Mouse (Mus musculus) neural tube, embryonic 15.5 days (tissue): ENCODE measurements around the gene Pomt2. TPM values are rescaled to one million over a fixed set of nuclear protein-coding genes. Genes with fewer than 3 reads are reported as not detected.

Source experiments
- ATAC-seq: fragments of 200-750 bp; cut with Nextera tagmentation; 2 replicates; pipeline ENCODE4 v1.8.0; 2017; ENCODE audit warnings: mild to moderate bottlenecking, moderate TSS enrichment, moderate library complexity; ENCODE audit not compliant: low FRiP score
- H3K27ac ChIP-seq: fragments of 300-500 bp; sonication (generic); replicated peaks from 2 replicates; pipeline ENCODE4 v1.5.1; 2015; ENCODE audit warnings: mild to moderate bottlenecking, inconsistent platforms
- H3K27me3 ChIP-seq: fragments of 300-500 bp; sonication (generic); replicated peaks from 2 replicates; pipeline ENCODE4 v1.6.1; 2015; ENCODE audit warnings: inconsistent platforms
- H3K36me3 ChIP-seq: fragments of 300-500 bp; sonication (generic); 2 replicates; pipeline ENCODE4 v1.6.1; 2015; ENCODE audit warnings: inconsistent platforms
- H3K4me1 ChIP-seq: fragments of 300-500 bp; sonication (generic); 2 replicates; pipeline ENCODE4 v1.6.1; 2015; ENCODE audit warnings: inconsistent platforms
- H3K4me2 ChIP-seq: fragments of 300-500 bp; sonication (generic); 2 replicates; pipeline ENCODE4 v1.6.1; 2015; ENCODE audit warnings: inconsistent platforms, mild to moderate bottlenecking, moderate library complexity
- H3K4me3 ChIP-seq: fragments of 300-500 bp; sonication (generic); replicated peaks from 2 replicates; pipeline ENCODE4 v1.5.1; 2015; ENCODE audit warnings: mild to moderate bottlenecking, inconsistent platforms
- H3K9ac ChIP-seq: fragments of 300-500 bp; sonication (generic); replicated peaks from 2 replicates; pipeline ENCODE4 v1.6.1; 2015; ENCODE audit warnings: mild to moderate bottlenecking, inconsistent platforms
- H3K9me3 ChIP-seq: fragments of 300-500 bp; sonication (generic); replicated peaks from 2 replicates; pipeline ENCODE4 v1.6.1; 2016; ENCODE audit warnings: inconsistent platforms
- WGBS: fragments of 180-500 bp; shearing (Covaris S2); methylation state at CpG from one replicate; pipeline ENCODE4 v1.1.7; 2015; ENCODE audit warnings: mixed read lengths; 5-methylcytosine and 5-hydroxymethylcytosine counted together
- polyA plus RNA-seq: library from polyadenylated mRNA; unstranded; fragments of >200 nt; fragmentation: Nextera tagmentation; extraction: Ambion mirVana; gene quantifications from 2 replicates; pipeline ENCODE4 v1.2.1, GENCODE M21; 2015

Pomt2 gene
- polyA plus RNA-seq, 1 experiment from 2014 or later = 13.8 TPM

- Histone ChIP-seq H3K4me2 (peak overlapping the region; percentile 74), H3K27ac (peak overlapping the region; percentile 100), H3K27me3 (no peaks in the 10 kb centered on the region), H3K9ac (peak overlapping the region; percentile 78), H3K4me1 (peaks cover 26% of the 10 kb centered on the region), H3K4me3 (peak overlapping the region; percentile 100), H3K36me3 (peaks cover 8% of the 10 kb centered on the region; the same call in 1 of the 2 replicates), H3K9me3 (no peaks in the 10 kb centered on the region)
- ATAC-seq = no peak
- WGBS = 18% methylated on average over 15 of the region's 15 CpGs
These were observed 368 bp upstream of the Pomt2 start for GRCm38 (mm10) chr12:87148136-87148535.

DNA sequence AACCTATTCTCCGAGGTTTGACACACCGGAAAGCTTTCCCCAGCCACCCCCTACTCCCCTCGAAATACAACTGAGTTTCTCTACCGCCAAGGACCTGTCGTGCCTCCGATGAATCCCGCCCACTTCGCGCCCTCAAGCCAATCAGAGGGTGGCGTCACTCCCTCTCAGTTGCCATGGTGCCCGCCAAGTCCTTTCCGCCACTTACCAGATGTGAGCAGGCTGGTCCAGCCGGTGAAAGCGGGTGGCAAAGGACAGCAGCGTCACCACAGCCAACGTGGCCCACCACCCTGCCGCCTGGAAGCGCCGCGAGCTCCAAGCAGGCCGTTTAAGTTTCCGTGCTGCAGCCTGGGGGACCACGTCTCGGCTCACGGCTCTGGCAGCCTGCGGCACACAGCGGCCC is 802 bp downstream of the Pomt2 start, which contains the start of gene Gstz1:
TSS of gene Gstz1 (plus strand) at position 200 of the 400 bp plus-strand sequence.
- H3K27me3 ChIP-seq = no peaks in the 10 kb centered on the region
- peak within 1 kb of the TSS; percentile 100 for H3K4me3 ChIP-seq
- peak; percentile 92 for ATAC-seq
- H3K36me3 ChIP-seq = peaks cover 8% of the 10 kb centered on the region; the same call in 1 of the 2 replicates
- H3K9me3 ChIP-seq = no peaks in the 10 kb centered on the region
- H3K9ac ChIP-seq = peak within 1 kb of the TSS; percentile 78
- under 1% methylated on average over 27 of the region's 27 CpGs for WGBS
- H3K4me1 ChIP-seq = peaks cover 26% of the 10 kb centered on the region
- H3K4me2 ChIP-seq = peak within 1 kb of the TSS; percentile 74
- H3K27ac ChIP-seq = peak within 1 kb of the TSS; percentile 100

DNA sequence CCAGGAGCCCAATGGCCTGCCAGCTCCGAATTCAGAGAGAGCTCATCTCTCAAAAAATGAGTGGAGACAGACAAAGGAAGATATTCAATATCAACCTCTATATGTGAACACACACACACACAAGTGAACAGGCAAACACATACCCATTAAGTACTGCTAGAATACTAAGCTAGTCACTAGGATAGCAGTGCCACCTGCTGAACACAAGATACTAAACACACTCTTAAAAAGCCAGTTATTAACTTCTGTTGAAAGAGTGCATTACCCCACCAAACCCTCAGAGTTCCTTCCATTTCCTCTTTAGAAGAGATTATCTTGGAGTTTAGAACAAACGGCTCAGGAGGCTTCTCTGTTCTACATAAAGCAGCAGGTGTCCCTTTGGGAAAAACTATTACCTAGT is 5.6 kb downstream of the Pomt2 start:
- WGBS = 70% methylated on average over 2 of the region's 2 CpGs

DNA sequence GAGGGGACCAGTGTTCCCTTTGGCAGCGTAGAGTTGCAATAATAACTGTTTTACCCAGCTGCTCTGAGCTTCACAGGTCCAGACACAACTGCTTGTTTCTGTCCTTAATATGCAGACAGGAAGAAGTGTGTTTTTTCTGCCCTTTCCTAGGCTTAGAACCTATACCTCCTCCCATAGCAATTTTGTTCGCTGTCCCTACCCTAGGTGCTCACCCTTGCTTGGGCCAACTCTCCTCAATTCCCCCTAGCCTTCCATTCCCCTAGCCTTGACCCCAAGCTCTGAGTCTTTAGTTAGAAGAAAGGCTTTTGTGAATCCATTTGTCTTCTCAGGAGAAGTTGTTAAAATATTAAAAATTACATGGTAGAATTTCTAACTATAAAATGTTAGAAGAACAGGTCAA is 9.0 kb downstream of the Pomt2 start:
- Histone ChIP-seq H3K36me3 (peaks cover 13% of the 10 kb centered on the region), H3K4me1 (no peaks in the 10 kb centered on the region), H3K27ac (no peak overlapping the region), H3K4me3 (no peak overlapping the region), H3K9me3 (no peaks in the 10 kb centered on the region), H3K27me3 (no peaks in the 10 kb centered on the region), H3K4me2 (no peak overlapping the region), H3K9ac (no peak overlapping the region)
- no peak for ATAC-seq
- 48% methylated on average over 2 of the region's 2 CpGs for WGBS

More for the DNA sequence above, 5.6 kb downstream of the Pomt2 start:
- Histone ChIP-seq H3K36me3 (0 out of 2 replicates have a peak, but pooled peaks cover 4% of the 10 kb centered on the region), H3K27ac (no peak overlapping the region), H3K4me2 (no peak overlapping the region), H3K9ac (no peak overlapping the region), H3K27me3 (no peaks in the 10 kb centered on the region), H3K4me3 (no peak overlapping the region), H3K9me3 (no peaks in the 10 kb centered on the region), H3K4me1 (peaks cover 19% of the 10 kb centered on the region)
- no peak for ATAC-seq

GRCm38 (mm10) chr12:87138342-87138701 is 9.4 kb downstream of the Pomt2 start:
- no peaks in the 10 kb centered on the region for H3K9me3 ChIP-seq
- H3K9ac ChIP-seq = no peak overlapping the region
- WGBS = 26% methylated on average over 2 of the region's 2 CpGs
- no peak overlapping the region for H3K4me3 ChIP-seq
- no peak for ATAC-seq
- peaks cover 18% of the 10 kb centered on the region for H3K36me3 ChIP-seq
- no peak overlapping the region for H3K4me2 ChIP-seq
- H3K4me1 ChIP-seq = no peaks in the 10 kb centered on the region
- no peak overlapping the region for H3K27ac ChIP-seq
- H3K27me3 ChIP-seq = no peaks in the 10 kb centered on the region

DNA sequence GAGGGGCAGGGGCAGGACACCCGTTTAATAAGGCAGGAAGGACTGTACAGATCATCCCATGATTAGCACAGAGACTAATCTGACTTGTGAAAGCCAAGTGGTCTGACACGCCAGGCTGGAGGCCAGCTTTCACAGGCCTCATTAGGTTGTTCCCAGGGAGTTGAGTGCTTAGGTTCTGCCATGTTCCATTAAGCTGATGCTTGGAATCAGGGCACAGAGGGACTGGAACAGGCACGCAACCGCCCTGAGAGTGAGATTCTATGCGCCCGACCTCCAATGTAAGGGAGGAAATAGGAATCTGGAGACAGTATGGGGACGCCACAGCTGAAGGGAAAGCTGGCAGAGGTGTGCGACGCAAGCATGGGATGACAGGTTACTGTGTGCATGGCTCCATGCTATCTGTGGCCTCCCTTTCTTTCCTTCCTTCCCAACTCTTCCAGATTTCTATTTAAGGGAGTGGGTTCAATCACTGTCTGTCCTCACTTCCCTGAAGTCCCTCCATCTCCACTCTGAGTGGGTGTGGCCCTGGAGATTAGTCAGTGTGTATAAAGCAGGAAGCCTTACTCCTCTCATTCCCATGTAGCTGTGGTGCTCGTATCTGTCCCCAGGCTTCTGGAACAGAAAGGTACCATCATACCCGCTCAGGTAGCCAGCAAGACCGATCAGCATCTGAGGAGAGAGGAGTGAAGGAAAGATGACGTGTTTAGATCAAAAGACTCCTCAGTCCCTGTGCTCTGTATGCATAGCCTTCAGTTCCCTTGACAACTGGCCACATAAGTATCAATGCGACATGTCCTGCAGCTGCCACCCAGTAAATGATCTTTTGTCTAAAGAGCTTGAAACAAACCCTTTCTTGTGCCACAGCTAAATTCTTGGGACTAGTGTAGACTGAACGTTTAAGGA is 10.1 kb downstream of the Pomt2 start:
- H3K27ac ChIP-seq = no peak overlapping the region
- no peak overlapping the region for H3K4me3 ChIP-seq
- no peak overlapping the region for H3K9ac ChIP-seq
- H3K27me3 ChIP-seq = no peaks in the 10 kb centered on the region
- no peaks in the 10 kb centered on the region for H3K9me3 ChIP-seq
- no peak overlapping the region for H3K4me2 ChIP-seq
- no peak for ATAC-seq
- H3K4me1 ChIP-seq = no peaks in the 10 kb centered on the region
- 67% methylated on average over 15 of the region's 15 CpGs for WGBS
- peaks cover 23% of the 10 kb centered on the region for H3K36me3 ChIP-seq

DNA sequence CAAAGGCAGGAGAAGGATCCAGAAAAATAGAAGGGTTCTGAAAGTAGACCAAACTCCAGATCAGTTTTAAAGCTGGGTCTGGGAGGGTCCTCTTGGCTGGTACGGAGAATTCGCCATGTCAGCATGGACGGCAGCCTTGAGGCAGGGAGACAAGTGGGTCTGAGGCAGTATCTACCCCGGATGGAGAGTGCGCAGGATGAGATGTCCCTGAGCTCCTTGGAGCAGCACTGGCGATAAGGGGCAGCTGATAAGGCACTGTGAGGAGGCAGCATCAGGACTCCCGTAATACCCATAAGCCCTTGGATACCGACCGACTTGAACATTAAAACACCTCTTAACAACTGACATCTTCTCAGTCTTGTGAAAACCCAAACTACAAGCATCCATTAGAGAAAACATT is 15.0 kb downstream of the Pomt2 start:
- Histone ChIP-seq H3K4me3 (no peak overlapping the region), H3K27ac (no peak overlapping the region), H3K27me3 (no peaks in the 10 kb centered on the region), H3K9ac (no peak overlapping the region), H3K36me3 (peaks cover 44% of the 10 kb centered on the region), H3K4me2 (no peak overlapping the region), H3K9me3 (no peaks in the 10 kb centered on the region), H3K4me1 (no peaks in the 10 kb centered on the region)
- ATAC-seq = no peak
- WGBS = 95% methylated on average over 9 of the region's 9 CpGs

GRCm38 (mm10) chr12:87132210-87132609 is 15.6 kb downstream of the Pomt2 start:
- ATAC-seq = no peak
- Histone ChIP-seq H3K9ac (no peak overlapping the region), H3K4me1 (no peaks in the 10 kb centered on the region), H3K4me3 (no peak overlapping the region), H3K27me3 (no peaks in the 10 kb centered on the region), H3K36me3 (peaks cover 44% of the 10 kb centered on the region), H3K4me2 (no peak overlapping the region), H3K27ac (no peak overlapping the region), H3K9me3 (no peaks in the 10 kb centered on the region)
- 95% methylated on average over 6 of the region's 6 CpGs for WGBS

DNA sequence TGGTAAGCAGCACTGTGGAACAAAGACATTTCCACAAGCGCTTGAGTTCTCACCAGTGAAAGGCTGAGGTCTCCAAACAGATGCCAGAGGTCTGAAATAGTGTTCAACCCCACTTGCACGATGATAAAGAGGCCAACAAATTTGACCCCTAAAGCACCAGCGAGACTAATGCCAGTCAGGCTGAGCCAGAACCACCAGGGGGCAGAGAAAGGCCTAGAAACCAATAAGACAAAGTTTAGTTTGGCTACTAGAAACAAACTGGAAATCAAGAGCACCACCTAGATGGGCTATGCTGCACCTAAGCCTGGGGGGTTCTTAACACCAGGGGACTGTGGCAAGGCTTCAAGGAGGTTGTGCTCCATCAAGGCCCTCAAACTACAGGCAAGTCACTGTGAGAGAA is 16.1 kb downstream of the Pomt2 start:
- Histone ChIP-seq H3K4me3 (no peak overlapping the region), H3K4me1 (no peaks in the 10 kb centered on the region), H3K36me3 (peaks cover 44% of the 10 kb centered on the region), H3K9ac (no peak overlapping the region), H3K27ac (no peak overlapping the region), H3K4me2 (no peak overlapping the region), H3K27me3 (no peaks in the 10 kb centered on the region), H3K9me3 (no peaks in the 10 kb centered on the region)
- no peak for ATAC-seq
- WGBS = 66% methylated on average over 3 of the region's 3 CpGs

DNA sequence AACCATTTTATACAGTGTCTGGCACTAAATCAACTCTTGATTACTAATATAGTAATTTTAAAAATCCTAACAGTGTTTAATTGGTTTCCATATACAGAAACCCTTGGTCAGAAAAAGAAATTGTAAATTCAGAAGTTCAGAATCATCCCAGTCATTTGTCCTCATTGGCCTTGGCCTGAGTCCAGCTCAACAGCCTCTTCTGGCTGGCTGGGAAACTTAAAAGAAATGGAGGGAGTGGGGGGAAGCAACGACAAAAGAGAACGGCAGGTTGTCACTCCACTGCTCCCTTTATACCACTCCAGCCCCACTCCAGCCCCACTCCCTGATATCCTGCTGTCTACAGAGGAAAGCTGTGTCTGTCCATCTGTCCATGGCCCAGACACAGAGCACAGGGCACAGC is 16.6 kb downstream of the Pomt2 start:
- Histone ChIP-seq H3K4me3 (no peak overlapping the region), H3K9ac (no peak overlapping the region), H3K27ac (no peak overlapping the region), H3K9me3 (no peaks in the 10 kb centered on the region), H3K4me1 (no peaks in the 10 kb centered on the region), H3K36me3 (peaks cover 44% of the 10 kb centered on the region), H3K4me2 (no peak overlapping the region), H3K27me3 (no peaks in the 10 kb centered on the region)
- no peak for ATAC-seq
- WGBS = 56% methylated on average over 2 of the region's 2 CpGs

- ATAC-seq = no peak
- H3K9me3 ChIP-seq = no peaks in the 10 kb centered on the region
- no peaks in the 10 kb centered on the region for H3K27me3 ChIP-seq
- H3K27ac ChIP-seq = no peak overlapping the region
- H3K4me2 ChIP-seq = no peak overlapping the region
- no peak overlapping the region for H3K9ac ChIP-seq
- peaks cover 40% of the 10 kb centered on the region for H3K36me3 ChIP-seq
- 92% methylated on average over 4 of the region's 4 CpGs for WGBS
- H3K4me1 ChIP-seq = no peaks in the 10 kb centered on the region
- no peak overlapping the region for H3K4me3 ChIP-seq
These were observed 17.5 kb downstream of the Pomt2 start for GRCm38 (mm10) chr12:87130224-87130623.

- H3K36me3 ChIP-seq = peaks cover 38% of the 10 kb centered on the region
- H3K4me1 ChIP-seq = no peaks in the 10 kb centered on the region
- no peak overlapping the region for H3K4me2 ChIP-seq
- no peak overlapping the region for H3K9ac ChIP-seq
- H3K4me3 ChIP-seq = no peak overlapping the region
- H3K27me3 ChIP-seq = no peaks in the 10 kb centered on the region
- no peaks in the 10 kb centered on the region for H3K9me3 ChIP-seq
- WGBS = 86% methylated on average over 4 of the region's 4 CpGs
- no peak for ATAC-seq
- H3K27ac ChIP-seq = no peak overlapping the region
These were observed 20.5 kb downstream of the Pomt2 start for GRCm38 (mm10) chr12:87127256-87127655.
